Mouse (Mus musculus): ENCODE measurements at regions not wholly inside any gene's neighbourhood (a gene's known extent, or its start where the extent isn't known, plus 50 kb on each side); places are given as distances from the start of the nearest gene placed in this dataset.

- Histone ChIP-seq H3K36me3 (no peaks in the 10 kb centered on the region), H3K9me3 (no peaks in the 10 kb centered on the region), H3K27me3 (ENCODE audit: insufficient read depth, poor library complexity, severe bottlenecking) (peaks cover 27% of the 10 kb centered on the region; the same call in 1 of the 2 replicates), H3K27ac (no peak overlapping the region), H3K4me3 (no peak overlapping the region), H3K4me1 (no peaks in the 10 kb centered on the region)
- DNase-seq (ENCODE audit: low spot score), result no peak
These were observed 241.9 kb downstream of the Tle4 start for GRCm38 (mm10) chr19:14355946-14356345.

DNA sequence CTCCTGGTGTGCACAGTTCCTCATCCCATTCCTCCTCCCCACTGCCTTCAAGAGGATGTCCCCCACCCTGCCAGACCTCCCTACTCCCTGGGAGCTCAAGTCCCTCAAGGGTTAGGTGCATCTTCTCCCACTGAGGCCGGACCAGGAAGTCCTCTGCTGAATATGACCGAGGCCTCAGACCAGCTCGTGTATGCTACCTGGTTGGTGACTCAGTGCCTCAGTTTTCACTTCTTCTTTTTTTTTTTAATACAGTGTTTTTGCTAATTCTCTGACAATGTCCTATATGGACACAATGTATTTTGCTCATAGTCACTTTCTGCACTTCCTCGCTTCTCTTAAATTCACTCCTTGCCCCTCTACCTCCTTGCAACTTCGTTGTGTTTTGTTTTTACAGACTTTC, 237.2 kb downstream of the Tle4 start:
- H3K36me3 ChIP-seq, result no peaks in the 10 kb centered on the region
- no peaks in the 10 kb centered on the region for H3K9me3 ChIP-seq
- no peak for DNase-seq (ENCODE audit: low spot score)
- no peaks in the 10 kb centered on the region for H3K4me1 ChIP-seq
- H3K27me3 ChIP-seq (ENCODE audit: insufficient read depth, poor library complexity, severe bottlenecking), result peaks cover 15% of the 10 kb centered on the region; the same call in 1 of the 2 replicates
- 76% methylated on average over 5 of the region's 5 CpGs for WGBS
- no peak overlapping the region for H3K4me3 ChIP-seq
- H3K27ac ChIP-seq, result no peak overlapping the region

- no peaks in the 10 kb centered on the region for H3K36me3 ChIP-seq
- H3K27ac ChIP-seq, result no peak overlapping the region
- peaks cover 14% of the 10 kb centered on the region; the same call in 1 of the 2 replicates for H3K27me3 ChIP-seq (ENCODE audit: insufficient read depth, poor library complexity, severe bottlenecking)
- no peaks in the 10 kb centered on the region; the same call in 1 of the 2 replicates for H3K4me1 ChIP-seq
- H3K4me3 ChIP-seq, result no peak overlapping the region
- 78% methylated on average over 12 of the region's 12 CpGs for WGBS
- no peak for DNase-seq (ENCODE audit: low spot score)
- no peaks in the 10 kb centered on the region for H3K9me3 ChIP-seq
These were observed 228.7 kb downstream of the Tle4 start for GRCm38 (mm10) chr19:14369098-14369604.

DNA sequence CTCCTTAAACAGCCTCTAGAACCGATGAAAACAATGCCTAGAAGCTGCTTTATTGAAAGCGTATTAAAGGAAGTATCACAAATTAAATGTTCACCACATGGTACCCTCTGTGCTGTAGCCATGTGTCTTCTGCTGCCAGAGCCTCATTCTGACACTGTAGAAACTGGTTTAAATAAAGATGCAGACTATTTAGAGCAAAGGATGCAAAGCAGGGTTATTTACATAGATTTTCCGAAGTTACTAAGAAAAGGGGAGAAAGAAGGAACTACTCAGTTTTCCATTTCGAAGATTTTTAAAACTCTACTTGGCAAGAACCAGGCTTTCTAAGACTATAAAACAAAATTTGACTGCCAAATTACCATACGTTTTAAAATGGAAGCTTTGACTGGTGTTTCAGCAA, 226.5 kb downstream of the Tle4 start:
- H3K36me3 ChIP-seq, result no peaks in the 10 kb centered on the region
- DNase-seq (ENCODE audit: low spot score), result no peak
- no peaks in the 10 kb centered on the region for H3K9me3 ChIP-seq
- no peaks in the 10 kb centered on the region; the same call in 1 of the 2 replicates for H3K4me1 ChIP-seq
- WGBS, result 78% methylated on average over 5 of the region's 5 CpGs
- no peak overlapping the region for H3K27ac ChIP-seq
- no peak overlapping the region for H3K4me3 ChIP-seq
- H3K27me3 ChIP-seq (ENCODE audit: insufficient read depth, poor library complexity, severe bottlenecking), result peaks cover 14% of the 10 kb centered on the region; the same call in 1 of the 2 replicates

DNA sequence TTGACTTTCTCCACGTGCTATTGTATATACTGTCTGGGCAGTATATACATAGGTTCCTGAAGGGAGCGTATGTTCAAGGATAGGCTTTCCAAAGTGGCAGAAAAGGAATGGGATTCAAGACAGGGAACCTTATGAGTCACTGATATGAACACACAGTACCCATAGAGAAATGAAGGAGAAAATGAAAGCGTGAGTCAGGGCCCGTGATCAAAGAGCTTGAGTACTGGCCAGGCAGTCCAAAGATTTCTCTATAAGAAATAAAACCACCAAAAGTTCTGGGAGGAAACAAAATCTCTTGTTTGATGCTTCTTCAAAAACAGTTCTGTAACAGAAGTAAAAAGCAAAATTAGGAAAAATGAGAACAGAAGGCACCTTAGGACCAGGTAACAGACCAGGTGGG, 223.9 kb downstream of the Tle4 start:
- Histone ChIP-seq H3K27ac (no peak overlapping the region), H3K4me3 (no peak overlapping the region), H3K9me3 (no peaks in the 10 kb centered on the region), H3K36me3 (no peaks in the 10 kb centered on the region), H3K27me3 (ENCODE audit: insufficient read depth, poor library complexity, severe bottlenecking) (peaks cover 14% of the 10 kb centered on the region; the same call in 1 of the 2 replicates), H3K4me1 (no peaks in the 10 kb centered on the region; the same call in 1 of the 2 replicates)
- WGBS, result 79% methylated on average over 4 of the region's 4 CpGs
- no peak for DNase-seq (ENCODE audit: low spot score)

DNA sequence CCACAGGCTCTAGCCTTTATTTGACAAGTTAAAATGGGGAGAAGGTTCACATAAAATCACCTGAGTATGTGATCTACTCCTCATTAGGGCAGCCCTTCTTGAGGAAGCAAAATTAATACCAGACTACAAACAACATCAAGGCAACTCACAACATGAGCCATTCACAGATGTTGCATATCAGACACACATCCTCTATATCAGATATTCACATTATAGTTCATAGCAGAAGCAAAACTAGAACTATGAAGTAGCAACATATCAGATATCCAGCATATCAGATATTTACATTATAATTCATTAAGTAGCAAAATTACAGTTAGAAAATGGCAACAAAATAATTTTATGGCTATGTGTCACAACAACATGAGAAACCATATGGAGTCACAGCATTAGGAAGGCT, 217.0 kb downstream of the Tle4 start:
- no peak overlapping the region for H3K4me3 ChIP-seq
- no peaks in the 10 kb centered on the region for H3K36me3 ChIP-seq
- H3K27ac ChIP-seq, result no peak overlapping the region
- peaks cover 6% of the 10 kb centered on the region; the same call in 1 of the 2 replicates for H3K27me3 ChIP-seq (ENCODE audit: insufficient read depth, poor library complexity, severe bottlenecking)
- no peaks in the 10 kb centered on the region for H3K9me3 ChIP-seq
- no peaks in the 10 kb centered on the region for H3K4me1 ChIP-seq
- DNase-seq (ENCODE audit: low spot score), result no peak

DNA sequence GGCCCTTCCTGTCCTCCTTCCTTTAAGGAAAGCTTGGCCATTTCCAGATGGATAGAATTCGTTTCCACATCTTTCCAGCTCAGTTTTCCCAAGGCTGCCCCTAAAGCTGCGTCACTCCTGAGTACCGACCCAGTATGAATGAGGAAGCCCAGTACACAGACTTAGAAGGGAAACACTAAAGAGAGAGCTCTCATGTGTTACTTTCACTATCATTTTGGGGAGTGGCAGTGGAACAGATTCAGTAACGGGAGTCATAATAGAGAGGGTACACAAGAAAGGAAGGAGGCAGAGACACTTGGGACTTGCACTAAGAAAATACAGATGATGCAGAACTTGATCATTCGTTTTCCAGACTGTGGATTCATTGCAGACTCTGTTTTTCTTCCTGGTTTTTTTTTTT, 210.1 kb downstream of the Tle4 start:
- H3K27ac ChIP-seq, result no peak overlapping the region
- WGBS, result 73% methylated on average over 5 of the region's 5 CpGs
- H3K4me1 ChIP-seq, result no peaks in the 10 kb centered on the region
- H3K4me3 ChIP-seq, result no peak overlapping the region
- no peaks in the 10 kb centered on the region for H3K36me3 ChIP-seq
- no peaks in the 10 kb centered on the region for H3K9me3 ChIP-seq
- DNase-seq (ENCODE audit: low spot score), result no peak
- H3K27me3 ChIP-seq (ENCODE audit: insufficient read depth, poor library complexity, severe bottlenecking), result peaks cover 21% of the 10 kb centered on the region; the same call in 1 of the 2 replicates

DNA sequence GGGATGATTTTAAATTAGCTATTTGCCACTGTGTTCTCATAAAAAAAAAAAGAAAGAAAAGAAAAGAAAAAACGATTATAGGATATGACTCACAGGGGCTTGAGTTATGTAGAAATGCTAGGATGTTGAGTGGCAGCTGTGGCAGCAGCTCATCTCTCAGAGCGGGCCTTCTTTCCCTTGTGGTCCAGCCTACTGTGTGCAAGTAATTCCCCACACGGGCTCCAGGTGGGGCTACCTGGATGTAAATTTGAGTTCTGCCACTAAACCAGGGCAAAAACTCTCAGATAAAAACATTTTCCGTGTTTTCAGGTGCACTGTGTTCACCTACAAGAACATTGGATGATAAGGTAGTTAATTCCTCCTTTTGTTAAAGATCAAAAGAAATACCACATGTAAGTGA, 209.3 kb downstream of the Tle4 start:
- WGBS, result 30% methylated on average over 4 of the region's 4 CpGs
- peaks cover 21% of the 10 kb centered on the region; the same call in 1 of the 2 replicates for H3K27me3 ChIP-seq (ENCODE audit: insufficient read depth, poor library complexity, severe bottlenecking)
- no peaks in the 10 kb centered on the region for H3K36me3 ChIP-seq
- no peak overlapping the region for H3K27ac ChIP-seq
- H3K9me3 ChIP-seq, result no peaks in the 10 kb centered on the region
- DNase-seq (ENCODE audit: low spot score), result no peak
- no peaks in the 10 kb centered on the region for H3K4me1 ChIP-seq
- H3K4me3 ChIP-seq, result no peak overlapping the region

- WGBS, result 78% methylated on average over 6 of the region's 6 CpGs
These were observed 207.7 kb downstream of the Tle4 start for GRCm38 (mm10) chr19:14389881-14390837.

DNA sequence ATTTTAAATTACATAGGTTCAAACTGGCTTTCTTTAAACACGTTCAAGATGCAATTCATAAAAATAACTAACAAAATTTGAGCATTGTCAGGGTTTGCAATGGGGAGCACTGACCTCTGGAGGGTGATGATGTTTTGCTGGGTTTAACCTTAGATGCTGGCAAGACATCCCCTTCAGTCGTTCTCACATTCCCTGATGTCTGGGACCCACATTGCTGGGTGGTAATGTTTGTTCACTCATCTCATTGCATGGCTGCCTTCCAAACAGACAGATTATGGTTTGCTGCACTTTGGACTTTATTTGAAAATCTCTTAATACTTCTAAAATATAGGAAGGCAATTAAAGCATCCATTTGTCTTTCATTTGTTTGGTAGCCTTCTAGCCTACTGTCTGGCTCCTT, 206.9 kb downstream of the Tle4 start:
- H3K4me1 ChIP-seq, result no peaks in the 10 kb centered on the region
- no peak for DNase-seq (ENCODE audit: low spot score)
- WGBS, result 54% methylated on average over 2 of the region's 2 CpGs
- H3K9me3 ChIP-seq, result no peaks in the 10 kb centered on the region
- no peak overlapping the region for H3K27ac ChIP-seq
- H3K4me3 ChIP-seq, result no peak overlapping the region
- no peaks in the 10 kb centered on the region for H3K36me3 ChIP-seq
- peaks cover 15% of the 10 kb centered on the region; the same call in 1 of the 2 replicates for H3K27me3 ChIP-seq (ENCODE audit: insufficient read depth, poor library complexity, severe bottlenecking)

More at GRCm38 (mm10) chr19:14389881-14390837, 207.7 kb downstream of the Tle4 start:
- no peaks in the 10 kb centered on the region for H3K9me3 ChIP-seq
- H3K36me3 ChIP-seq, result no peaks in the 10 kb centered on the region
- no peak overlapping the region for H3K4me3 ChIP-seq
- no peaks in the 10 kb centered on the region for H3K4me1 ChIP-seq
- no peak overlapping the region for H3K27ac ChIP-seq
- H3K27me3 ChIP-seq (ENCODE audit: insufficient read depth, poor library complexity, severe bottlenecking), result peaks cover 15% of the 10 kb centered on the region; the same call in 1 of the 2 replicates
- no peak for DNase-seq (ENCODE audit: low spot score)

Data from heart, embryonic 10.5 days (tissue).